Mouse (Mus musculus) embryo, embryonic 11 days (tissue): ENCODE measurements around the gene Irs2.

Source experiments
- DNase-seq: peaks from one replicate; pipeline ENCODE4 v3.0.0-alpha.2; 2015

Irs2 gene

GRCm38 (mm10) chr8:10945939-10946740, 62.1 kb downstream of the Irs2 start:
- peak; percentile 86 for DNase-seq

GRCm38 (mm10) chr8:10945490-10945889, 62.8 kb downstream of the Irs2 start:
- DNase-seq: no peak

GRCm38 (mm10) chr8:10943314-10944060, 64.8 kb downstream of the Irs2 start:
- no peak for DNase-seq

GRCm38 (mm10) chr8:10939883-10940282, 68.4 kb downstream of the Irs2 start:
- no peak for DNase-seq

- DNase-seq: no peak
These were observed 69.0 kb downstream of the Irs2 start for GRCm38 (mm10) chr8:10939210-10939782.

GRCm38 (mm10) chr8:10938284-10938683, 70.0 kb downstream of the Irs2 start:
- DNase-seq: no peak

- no peak for DNase-seq
These were observed 71.6 kb downstream of the Irs2 start for GRCm38 (mm10) chr8:10936646-10937045.

- DNase-seq: no peak
These were observed 73.0 kb downstream of the Irs2 start for GRCm38 (mm10) chr8:10935231-10935630.
